Mouse (Mus musculus): Measurements from ENCODE around the gene Styxl1. TPM values are rescaled to one million over a fixed set of nuclear protein-coding genes. Genes with fewer than 3 reads are reported as not detected.

The Styxl1 gene
- polyA plus RNA-seq, 1 experiment from 2014 or later = not detected

Small RNAs within 50 kb of the gene (microRNA-seq; reads per million reads assigned to microRNA genes)
- gene Mir7034 = not detected

Other genes with a start within 250 kb of the Styxl1 start
- 8.0 and 8.1 TPM in 2 replicates for gene Hip1, start 233.3 kb downstream of the Styxl1 start, polyA plus RNA-seq (2016; fragmentation: Nextera tagmentation; extraction: Ambion mirVana)
- gene Ccl26, start 214.8 kb downstream of the Styxl1 start, polyA plus RNA-seq (2016; fragmentation: Nextera tagmentation; extraction: Ambion mirVana) = not detected in 2 replicates
- 9.8 and 10.2 TPM in 2 replicates for gene Ccl24, start 205.3 kb downstream of the Styxl1 start, polyA plus RNA-seq (2016; fragmentation: Nextera tagmentation; extraction: Ambion mirVana)
- gene Rhbdd2, start 145.8 kb downstream of the Styxl1 start, polyA plus RNA-seq (2016; fragmentation: Nextera tagmentation; extraction: Ambion mirVana) = 15.8 and 17.3 TPM in 2 replicates
- 34.7 and 36.6 TPM in 2 replicates for gene Por, start 108.4 kb downstream of the Styxl1 start, polyA plus RNA-seq (2016; fragmentation: Nextera tagmentation; extraction: Ambion mirVana)
- gene Tmem120a, start 33.9 kb downstream of the Styxl1 start, polyA plus RNA-seq (2016; fragmentation: Nextera tagmentation; extraction: Ambion mirVana) = 17.4 and 21.5 TPM in 2 replicates
- gene Mdh2, start 95 bp upstream of the Styxl1 start, polyA plus RNA-seq (2016; fragmentation: Nextera tagmentation; extraction: Ambion mirVana) = 451 and 473 TPM in 2 replicates
- gene Srrm3, start 28.5 kb upstream of the Styxl1 start, polyA plus RNA-seq (2016; fragmentation: Nextera tagmentation; extraction: Ambion mirVana) = not detected in 2 replicates
- 7.4 TPM in 2 replicates for gene Hspb1, start 109.5 kb upstream of the Styxl1 start, polyA plus RNA-seq (2016; fragmentation: Nextera tagmentation; extraction: Ambion mirVana)
- 121 and 128 TPM in 2 replicates for gene Ywhag, start 156.2 kb upstream of the Styxl1 start, polyA plus RNA-seq (2016; fragmentation: Nextera tagmentation; extraction: Ambion mirVana)
- gene Ssc4d, start 196.1 kb upstream of the Styxl1 start, polyA plus RNA-seq (2016; fragmentation: Nextera tagmentation; extraction: Ambion mirVana) = 2.0 TPM in 2 replicates
- gene Zp3, start 201.7 kb upstream of the Styxl1 start, polyA plus RNA-seq (2016; fragmentation: Nextera tagmentation; extraction: Ambion mirVana) = not detected in 2 replicates
- gene Dtx2, start 216.4 kb upstream of the Styxl1 start, polyA plus RNA-seq (2016; fragmentation: Nextera tagmentation; extraction: Ambion mirVana) = 11.3 and 12.5 TPM in 2 replicates